Mouse (Mus musculus) limb, embryonic 14.5 days (tissue): Measurements from ENCODE around the gene Fbxw11. TPM values are rescaled to one million over a fixed set of nuclear protein-coding genes. Genes with fewer than 3 reads are reported as not detected.
"Not testable (repeated sequence)": the region's sequence is repeated elsewhere in the genome, so short reads cannot be mapped to it uniquely, and the experiment has no call there.

Source experiments
- ATAC-seq: fragments of 200-750 bp; cut with Nextera tagmentation; 2 replicates; pipeline ENCODE4 v1.8.0; 2017; ENCODE audit warnings: low read depth, moderate number of reproducible peaks, moderate TSS enrichment; ENCODE audit not compliant: low FRiP score
- DNase-seq: peaks from one replicate; pipeline ENCODE4 v3.0.0-alpha.2; 2015; ENCODE audit warnings: low spot score
- H3K27ac ChIP-seq: fragments of 300-500 bp; sonication (generic); replicated peaks from 2 replicates; pipeline ENCODE4 v1.5.1; 2014; ENCODE audit warnings: low read depth, mild to moderate bottlenecking, low read length, moderate library complexity, mixed read lengths
- H3K27me3 ChIP-seq: fragments of 300-500 bp; sonication (generic); 2 replicates; pipeline ENCODE4 v1.6.1; 2014; ENCODE audit warnings: low read length, mixed read lengths; ENCODE audit not compliant: control insufficient read depth, insufficient read depth
- H3K36me3 ChIP-seq: fragments of 300-500 bp; sonication (generic); 2 replicates; pipeline ENCODE4 v1.6.1; 2014; ENCODE audit warnings: mild to moderate bottlenecking, low read length, moderate library complexity, mixed read lengths; ENCODE audit not compliant: control insufficient read depth, insufficient read depth
- H3K4me1 ChIP-seq: fragments of 300-500 bp; sonication (generic); 2 replicates; pipeline ENCODE4 v1.6.1; 2014; ENCODE audit warnings: antibody characterized with exemption, low read length, mixed read lengths; ENCODE audit not compliant: control insufficient read depth, insufficient read depth
- H3K4me2 ChIP-seq: fragments of 300-500 bp; sonication (generic); replicated peaks from 2 replicates; pipeline ENCODE4 v1.6.1; 2014; ENCODE audit warnings: low read depth, mild to moderate bottlenecking, low read length, moderate library complexity; ENCODE audit not compliant: severe bottlenecking
- H3K4me3 ChIP-seq: fragments of 300-500 bp; sonication (generic); replicated peaks from 2 replicates; pipeline ENCODE4 v1.5.1; 2014; ENCODE audit warnings: low read length
- H3K9ac ChIP-seq: fragments of 300-500 bp; sonication (generic); 2 replicates; pipeline ENCODE4 v1.6.1; 2014; ENCODE audit warnings: mild to moderate bottlenecking, low read depth, low read length, moderate library complexity; ENCODE audit not compliant: severe bottlenecking
- H3K9me3 ChIP-seq: fragments of 300-500 bp; sonication (generic); 2 replicates; pipeline ENCODE4 v1.6.1; 2016; ENCODE audit warnings: low read length; ENCODE audit not compliant: control insufficient read depth
- POLR2A ChIP-seq: fragments of 200-500 bp; IDR thresholded peaks from 2 replicates; pipeline ENCODE4 v1.8.0; 2012; ENCODE audit warnings: inconsistent platforms, mild to moderate bottlenecking, moderate library complexity, borderline replicate concordance; ENCODE audit not compliant: insufficient read depth, insufficient read length; ENCODE audit errors: extremely low read depth
- WGBS: fragments of 180-500 bp; shearing (Covaris S2); extraction: QIAGEN DNeasy Blood & Tissue Kit; methylation state at CpG from one replicate; pipeline ENCODE4 v1.1.7; 2014; 5-methylcytosine and 5-hydroxymethylcytosine counted together
- polyA plus RNA-seq, 2 experiments: library from polyadenylated mRNA; depleted of rRNA in 1 of 2; stranded (reverse) in 1 of 2; unstranded in 1 of 2; fragments of >200 nt; fragmentation: Nextera tagmentation in 1 of 2; extraction: Ambion mirVana in 1 of 2; gene quantifications; 2 replicates each; pipeline versions ENCODE4 v1.2.1 to v1.2.3; 2012 to 2014

Gene Fbxw11
- polyA plus RNA-seq, 2 experiments = 56.1 to 63.2 TPM

GRCm38 (mm10) chr11:32612304-32612703 lies 30.2 kb upstream of the Fbxw11 start:
- 82% methylated on average over 6 of the region's 6 CpGs for WGBS

GRCm38 (mm10) chr11:32614463-32614862 lies 28.1 kb upstream of the Fbxw11 start:
- ATAC-seq = no peak
- 96% methylated on average over 29 of the region's 29 CpGs for WGBS
- DNase-seq = no peak
- Histone ChIP-seq H3K27ac (no peak overlapping the region), H3K36me3 (peaks cover 3% of the 10 kb centered on the region; the same call in 1 of the 2 replicates), H3K4me2 (no peak overlapping the region), H3K9me3 (no peaks in the 10 kb centered on the region), H3K4me1 (peaks cover 8% of the 10 kb centered on the region), H3K4me3 (no peak overlapping the region), H3K9ac (no peak overlapping the region), H3K27me3 (no peaks in the 10 kb centered on the region)
- TF ChIP-seq POLR2A = no peak

More at GRCm38 (mm10) chr11:32612304-32612703, 30.2 kb upstream of the Fbxw11 start:
- no peak for DNase-seq
- Histone ChIP-seq H3K4me1 (0 out of 2 replicates have a peak, but pooled peaks cover 2% of the 10 kb centered on the region), H3K9ac (no peak overlapping the region), H3K27ac (no peak overlapping the region), H3K4me2 (no peak overlapping the region), H3K4me3 (no peak overlapping the region), H3K36me3 (peaks cover 3% of the 10 kb centered on the region; the same call in 1 of the 2 replicates), H3K27me3 (no peaks in the 10 kb centered on the region), H3K9me3 (no peaks in the 10 kb centered on the region)
- ATAC-seq = no peak
- TF ChIP-seq POLR2A = no peak

GRCm38 (mm10) chr11:32615561-32615960 lies 27.0 kb upstream of the Fbxw11 start:
- no peaks in the 10 kb centered on the region for H3K9me3 ChIP-seq
- DNase-seq (no peak), ATAC-seq (no peak; the same call in 1 of the 2 replicates)
- no peak overlapping the region for H3K9ac ChIP-seq
- H3K27ac ChIP-seq = no peak overlapping the region
- H3K4me2 ChIP-seq = no peak overlapping the region
- TF ChIP-seq POLR2A = no peak
- no peak overlapping the region for H3K4me3 ChIP-seq
- 8% methylated on average over 11 of the region's 11 CpGs for WGBS
- H3K36me3 ChIP-seq = peaks cover 3% of the 10 kb centered on the region; the same call in 1 of the 2 replicates
- no peaks in the 10 kb centered on the region for H3K27me3 ChIP-seq
- H3K4me1 ChIP-seq = peaks cover 12% of the 10 kb centered on the region

- WGBS = 72% methylated on average over 6 of the region's 6 CpGs
- Histone ChIP-seq H3K4me2 (no peak overlapping the region), H3K27me3 (no peaks in the 10 kb centered on the region), H3K4me3 (no peak overlapping the region), H3K9ac (no peak overlapping the region), H3K9me3 (no peaks in the 10 kb centered on the region), H3K36me3 (peaks cover 3% of the 10 kb centered on the region; the same call in 1 of the 2 replicates), H3K27ac (no peak overlapping the region), H3K4me1 (peaks cover 12% of the 10 kb centered on the region)
- TF ChIP-seq POLR2A = no peak
- ATAC-seq = no peak
- no peak for DNase-seq
These were observed 26.4 kb upstream of the Fbxw11 start for GRCm38 (mm10) chr11:32616091-32616490.

GRCm38 (mm10) chr11:32618036-32618435 lies 24.5 kb upstream of the Fbxw11 start:
- WGBS = 75% methylated on average over 1 of the region's 1 CpGs
- Histone ChIP-seq H3K27ac (no peak overlapping the region), H3K4me3 (no peak overlapping the region), H3K9ac (no peak overlapping the region), H3K9me3 (no peaks in the 10 kb centered on the region), H3K27me3 (no peaks in the 10 kb centered on the region), H3K4me1 (peaks cover 10% of the 10 kb centered on the region), H3K4me2 (no peak overlapping the region), H3K36me3 (peaks cover 3% of the 10 kb centered on the region; the same call in 1 of the 2 replicates)
- no peak for TF ChIP-seq POLR2A
- DNase-seq (no peak), ATAC-seq (no peak)

GRCm38 (mm10) chr11:32618641-32619040 lies 23.9 kb upstream of the Fbxw11 start:
- not testable (repeated sequence) for H3K36me3 ChIP-seq, H3K4me2 ChIP-seq, H3K4me1 ChIP-seq, H3K9me3 ChIP-seq, ATAC-seq, H3K27me3 ChIP-seq, H3K4me3 ChIP-seq, H3K27ac ChIP-seq, DNase-seq, H3K9ac ChIP-seq
- 75% methylated on average over 5 of the region's 5 CpGs for WGBS
